Mouse (Mus musculus) regulatory T cell (primary cell): ENCODE measurements around the gene Tas1r3.

Experiments
- in situ Hi-C: fragments of 300-600 bp; cut with MboI, MseI; formaldehyde crosslinking; loops from one replicate; pipeline ENCODE4 v1.15.1; 2025; ENCODE audit warnings: high pct_unique_total_duplicates

Gene Tas1r3

GRCm38 (mm10) chr4:155841651-155842270 lies 21.4 kb downstream of the Tas1r3 start:
- in situ Hi-C loops = no loop called here

GRCm38 (mm10) chr4:155841003-155841454 lies 22.1 kb downstream of the Tas1r3 start:
- in situ Hi-C loops = no loop called here

GRCm38 (mm10) chr4:155840076-155841002 lies 22.8 kb downstream of the Tas1r3 start:
- in situ Hi-C loops = no loop called here

GRCm38 (mm10) chr4:155839483-155839910 lies 23.7 kb downstream of the Tas1r3 start, which contains the start of gene Mxra8:
TSS of gene Mxra8 (plus strand) at chr4:155839680.
- in situ Hi-C loops = no loop called here

- in situ Hi-C loops = no loop called here
Observed at GRCm38 (mm10) chr4:155838187-155839153, 24.7 kb downstream of the Tas1r3 start.

- in situ Hi-C loops = no loop called here
Observed at GRCm38 (mm10) chr4:155837404-155838010, 25.7 kb downstream of the Tas1r3 start.

GRCm38 (mm10) chr4:155833836-155834235 lies 29.3 kb downstream of the Tas1r3 start:
- in situ Hi-C loops = no loop called here

GRCm38 (mm10) chr4:155833234-155833633 lies 29.9 kb downstream of the Tas1r3 start:
- in situ Hi-C loops = no loop called here

GRCm38 (mm10) chr4:155832321-155832720 lies 30.8 kb downstream of the Tas1r3 start:
- in situ Hi-C loops = no loop called here

GRCm38 (mm10) chr4:155831831-155832230 lies 31.3 kb downstream of the Tas1r3 start:
- in situ Hi-C loops = no loop called here

- in situ Hi-C loops = no loop called here
Observed at GRCm38 (mm10) chr4:155831205-155831766, 31.9 kb downstream of the Tas1r3 start, which contains the start of gene Aurkaip1. TSS of gene Aurkaip1 (plus strand) at chr4:155831272.

GRCm38 (mm10) chr4:155830596-155830995 lies 32.6 kb downstream of the Tas1r3 start:
- in situ Hi-C loops = no loop called here

- in situ Hi-C loops = no loop called here
Observed at GRCm38 (mm10) chr4:155829866-155830265, 33.3 kb downstream of the Tas1r3 start.

GRCm38 (mm10) chr4:155823443-155823842 lies 39.7 kb downstream of the Tas1r3 start:
- in situ Hi-C loops = no loop called here

- in situ Hi-C loops = no loop called here
Observed at GRCm38 (mm10) chr4:155821025-155821424, 42.1 kb downstream of the Tas1r3 start.

- in situ Hi-C loops = no loop called here
Observed at GRCm38 (mm10) chr4:155817533-155817932, 45.6 kb downstream of the Tas1r3 start.

GRCm38 (mm10) chr4:155812665-155813181 lies 50.4 kb downstream of the Tas1r3 start:
- in situ Hi-C loops = no loop called here

- in situ Hi-C loops = no loop called here
Observed at GRCm38 (mm10) chr4:155811929-155812664, 51.1 kb downstream of the Tas1r3 start, which contains the start of gene Ccnl2. TSS of gene Ccnl2 (plus strand) at chr4:155812489.
